Mouse (Mus musculus): Measurements from ENCODE around the gene Gm4969.
"Not testable (repeated sequence)": the region's sequence is repeated elsewhere in the genome, so short reads cannot be mapped to it uniquely, and the experiment has no call there.

The Gm4969 gene

GRCm38 (mm10) chr7:19073504-19073903, 44.7 kb downstream of the Gm4969 start:
- no peak for DNase-seq (ENCODE audit: low read depth, low spot score)

GRCm38 (mm10) chr7:19071024-19071423, 47.1 kb downstream of the Gm4969 start:
- not testable (repeated sequence) for DNase-seq (ENCODE audit: low read depth, low spot score)

- no peak for DNase-seq (ENCODE audit: low read depth, low spot score)
Measured at GRCm38 (mm10) chr7:19069500-19069899, 48.7 kb downstream of the Gm4969 start.

- DNase-seq (ENCODE audit: low read depth, low spot score): peak; percentile 57
Measured at GRCm38 (mm10) chr7:19068707-19069106, 49.5 kb downstream of the Gm4969 start.

- DNase-seq (ENCODE audit: low read depth, low spot score): no peak
Measured at GRCm38 (mm10) chr7:19067935-19068334, 50.2 kb downstream of the Gm4969 start.

GRCm38 (mm10) chr7:19067063-19067462, 51.1 kb downstream of the Gm4969 start:
- DNase-seq (ENCODE audit: low read depth, low spot score): no peak

- DNase-seq (ENCODE audit: low read depth, low spot score): no peak
Measured at GRCm38 (mm10) chr7:19065896-19066295, 52.3 kb downstream of the Gm4969 start.

- DNase-seq (ENCODE audit: low read depth, low spot score): no peak
Measured at GRCm38 (mm10) chr7:19057405-19057804, 60.8 kb downstream of the Gm4969 start.

GRCm38 (mm10) chr7:19055108-19055507, 63.1 kb downstream of the Gm4969 start:
- DNase-seq (ENCODE audit: low read depth, low spot score): no peak

GRCm38 (mm10) chr7:19054777-19055076, 63.4 kb downstream of the Gm4969 start:
- DNase-seq (ENCODE audit: low read depth, low spot score): no peak

- no peak for DNase-seq (ENCODE audit: low read depth, low spot score)
Measured at GRCm38 (mm10) chr7:19054047-19054776, 64.0 kb downstream of the Gm4969 start, which contains the start of gene Rsph6a. Rsph6a (plus strand) TSS chr7:19054690.

GRCm38 (mm10) chr7:19053136-19053532, 65.0 kb downstream of the Gm4969 start:
- DNase-seq (ENCODE audit: low read depth, low spot score): no peak

GRCm38 (mm10) chr7:19052345-19053135, 65.6 kb downstream of the Gm4969 start:
- DNase-seq (ENCODE audit: low read depth, low spot score): peak; percentile 86

- DNase-seq (ENCODE audit: low read depth, low spot score): no peak
Measured at GRCm38 (mm10) chr7:19051161-19051560, 67.0 kb downstream of the Gm4969 start.

- DNase-seq (ENCODE audit: low read depth, low spot score): no peak
Measured at GRCm38 (mm10) chr7:19050172-19050571, 68.0 kb downstream of the Gm4969 start.

GRCm38 (mm10) chr7:19049252-19049651, 68.9 kb downstream of the Gm4969 start:
- no peak for DNase-seq (ENCODE audit: low read depth, low spot score)

Data from skeletal muscle tissue, adult 2 months (tissue).